Mouse (Mus musculus): ENCODE data around the gene Cacna1c. TPM values are rescaled to one million over a fixed set of nuclear protein-coding genes. Genes with fewer than 3 reads are reported as not detected.

Cacna1c gene
- total and polyA plus RNA-seq, 3 experiments = 36.7 to 97.5 (median 93.5) TPM

DNA sequence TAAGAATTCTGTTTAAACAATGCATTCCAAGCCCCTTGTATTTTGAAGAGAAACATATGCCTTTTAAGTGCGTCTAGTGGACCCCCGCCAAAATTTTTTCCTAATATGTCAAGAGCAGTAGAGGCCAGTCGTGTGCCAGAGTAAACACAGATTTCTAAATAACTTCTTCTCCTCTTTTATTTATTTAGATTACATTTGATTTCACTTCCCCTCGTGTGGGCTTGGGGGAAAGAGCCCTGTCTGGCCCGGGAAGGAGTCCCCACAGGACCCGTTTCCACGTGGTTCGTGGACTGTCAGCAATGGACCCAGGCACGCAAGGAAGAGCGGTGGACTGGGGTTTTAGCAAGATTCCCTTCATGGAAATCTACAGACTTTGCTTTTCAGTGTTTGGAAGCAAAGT, 143.4 kb downstream of the Cacna1c start:
- DNase-seq = no peak

DNA sequence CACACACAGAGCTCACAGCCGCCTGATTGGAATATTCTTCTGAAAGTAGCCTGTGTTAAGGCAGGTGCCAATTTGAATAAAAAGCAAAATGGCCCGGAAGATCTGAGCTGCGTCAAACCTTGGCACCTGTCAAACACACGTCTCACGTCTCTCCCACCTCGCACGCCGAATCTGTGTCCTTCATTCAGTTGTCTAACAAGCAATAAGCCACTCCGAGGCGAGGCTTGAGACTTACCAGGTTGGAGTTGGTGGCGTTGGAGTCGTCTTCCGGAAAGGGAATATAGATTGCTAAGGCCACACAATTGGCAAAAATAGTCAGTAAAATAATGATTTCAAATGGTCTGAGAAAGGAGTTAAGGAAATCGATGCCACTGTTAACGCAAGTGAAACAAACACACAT, 143.9 kb downstream of the Cacna1c start:
- DNase-seq = no peak

DNA sequence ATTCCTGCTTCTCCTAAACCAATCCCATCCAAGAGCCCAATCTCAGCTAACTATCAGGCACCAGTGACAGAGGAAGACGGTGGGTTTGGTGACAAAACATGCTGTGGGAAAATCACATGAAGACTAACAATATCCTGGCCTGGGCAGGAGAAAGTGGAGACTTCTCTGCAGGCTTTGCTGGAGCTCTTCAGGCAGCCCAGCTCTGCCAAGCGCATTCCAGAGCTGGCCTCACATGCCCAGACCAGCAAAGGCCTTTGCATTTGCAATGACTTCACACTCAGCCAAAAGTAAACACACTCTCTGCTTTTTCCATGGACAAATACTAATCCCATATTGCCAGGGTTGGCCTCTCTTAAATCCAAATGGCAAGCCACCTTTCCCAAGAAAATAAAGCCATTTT, 144.5 kb downstream of the Cacna1c start:
- DNase-seq = no peak

GRCm38 (mm10) chr6:119047340-119047739, 148.9 kb downstream of the Cacna1c start:
- no peak for DNase-seq

DNA sequence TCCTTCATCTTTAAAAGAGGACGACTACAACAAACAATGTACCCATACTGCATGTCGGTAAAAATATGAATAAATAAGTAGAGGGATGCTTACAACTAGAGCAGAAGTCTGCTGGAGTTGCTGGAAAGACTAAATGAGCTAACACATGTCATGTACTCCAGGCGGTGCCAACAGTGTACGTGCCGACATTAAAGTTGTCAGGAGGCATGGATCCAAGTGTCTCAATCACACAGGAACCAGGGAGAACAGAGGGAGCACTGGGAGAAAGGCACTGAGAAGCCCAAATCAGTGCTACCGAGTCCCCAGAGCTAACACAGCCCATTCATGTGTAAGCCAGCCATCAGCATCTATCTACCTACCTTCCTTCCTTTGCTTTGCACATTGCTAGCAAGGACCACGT, 150.7 kb downstream of the Cacna1c start:
- no peak for DNase-seq

GRCm38 (mm10) chr6:119044148-119044547, 152.1 kb downstream of the Cacna1c start:
- DNase-seq = no peak

- no peak for DNase-seq
These were observed 153.4 kb downstream of the Cacna1c start for GRCm38 (mm10) chr6:119042803-119043202.

- DNase-seq = peak; percentile 56
These were observed 155.3 kb downstream of the Cacna1c start for GRCm38 (mm10) chr6:119040961-119041360.

DNA sequence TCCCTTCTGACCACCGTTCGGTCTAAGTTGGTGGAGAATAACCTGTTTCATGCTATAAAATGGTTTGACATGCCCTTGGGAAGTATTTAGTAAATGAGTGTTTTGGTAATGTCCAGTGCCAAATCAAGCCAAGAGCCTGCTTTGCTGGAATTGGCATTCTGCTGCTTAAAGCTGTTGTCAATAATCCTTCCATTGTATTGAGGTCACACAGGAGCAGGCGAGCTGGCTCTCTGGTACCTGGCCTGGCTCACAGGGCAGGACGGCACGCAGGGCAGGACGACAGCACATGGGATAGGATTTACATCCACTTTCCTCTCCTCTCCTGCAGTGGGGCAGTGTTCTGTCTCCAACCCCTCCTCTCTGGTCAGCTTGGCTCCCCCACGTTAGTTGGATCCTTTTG, 156.4 kb downstream of the Cacna1c start:
- no peak for DNase-seq

DNA sequence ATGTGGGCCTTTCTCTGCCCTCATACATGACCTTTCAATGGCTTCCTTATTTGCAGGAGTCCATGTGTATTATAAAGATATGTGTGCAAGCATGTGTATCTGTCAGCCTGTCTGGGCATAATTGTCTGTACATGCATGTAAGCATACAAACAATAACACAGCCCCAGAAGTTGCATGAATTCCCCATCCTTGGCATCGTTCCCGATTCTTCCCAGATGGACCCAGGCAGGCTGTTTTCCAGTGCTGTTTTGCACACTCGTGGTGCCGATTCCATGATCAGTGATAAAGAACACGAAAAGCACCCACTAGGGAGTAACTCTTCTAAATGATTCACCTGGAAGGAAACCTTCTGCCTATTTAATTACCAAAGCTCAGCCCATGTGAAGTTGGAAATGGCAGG, 156.9 kb downstream of the Cacna1c start:
- DNase-seq = no peak

- peak; percentile 77 for DNase-seq
These were observed 158.4 kb downstream of the Cacna1c start for GRCm38 (mm10) chr6:119037815-119038214.

GRCm38 (mm10) chr6:119037047-119037446, 159.2 kb downstream of the Cacna1c start:
- DNase-seq = peak; percentile 50

- peak; percentile 66 for DNase-seq
These were observed 160.9 kb downstream of the Cacna1c start for GRCm38 (mm10) chr6:119035361-119035760.

GRCm38 (mm10) chr6:119034947-119035346, 161.3 kb downstream of the Cacna1c start:
- no peak for DNase-seq

DNA sequence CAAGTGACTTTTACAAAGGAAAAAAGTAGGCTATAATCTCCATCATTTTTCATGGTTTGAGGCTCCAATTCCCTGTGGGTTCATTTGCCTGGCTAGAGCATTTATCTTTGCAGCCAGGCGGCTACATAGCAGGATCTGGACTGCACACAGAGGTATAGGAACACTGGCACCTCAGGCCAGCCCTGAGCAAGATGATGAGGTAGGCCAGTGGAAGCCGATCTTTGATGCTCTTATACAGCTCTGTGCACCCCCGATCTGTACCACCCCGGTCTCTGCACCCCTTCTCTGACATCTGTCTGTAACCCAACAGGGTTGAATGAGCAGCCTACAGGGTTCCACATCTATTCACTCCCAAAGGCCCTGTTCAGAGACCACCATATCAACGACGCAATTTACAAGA, 168.3 kb downstream of the Cacna1c start:
- no peak for DNase-seq

DNA sequence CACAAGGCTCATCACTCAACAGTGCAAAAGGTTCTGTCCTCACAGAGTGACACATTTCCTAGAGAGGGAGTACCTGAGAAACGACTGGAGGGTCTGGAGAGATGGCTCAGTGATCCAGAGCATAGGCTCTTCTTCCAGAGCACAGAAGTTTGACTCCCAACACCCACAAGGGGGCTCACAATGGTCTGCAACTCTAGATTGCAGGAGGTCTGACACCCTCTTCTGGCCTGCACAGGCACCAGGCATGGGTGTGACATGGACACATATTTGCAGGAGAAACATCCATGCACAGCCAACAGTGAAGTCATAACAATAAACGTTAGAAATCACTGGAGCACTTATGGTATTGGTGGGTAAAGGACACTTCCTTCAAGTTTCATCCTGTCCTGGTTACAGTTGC, 173.4 kb downstream of the Cacna1c start:
- no peak for DNase-seq

DNA sequence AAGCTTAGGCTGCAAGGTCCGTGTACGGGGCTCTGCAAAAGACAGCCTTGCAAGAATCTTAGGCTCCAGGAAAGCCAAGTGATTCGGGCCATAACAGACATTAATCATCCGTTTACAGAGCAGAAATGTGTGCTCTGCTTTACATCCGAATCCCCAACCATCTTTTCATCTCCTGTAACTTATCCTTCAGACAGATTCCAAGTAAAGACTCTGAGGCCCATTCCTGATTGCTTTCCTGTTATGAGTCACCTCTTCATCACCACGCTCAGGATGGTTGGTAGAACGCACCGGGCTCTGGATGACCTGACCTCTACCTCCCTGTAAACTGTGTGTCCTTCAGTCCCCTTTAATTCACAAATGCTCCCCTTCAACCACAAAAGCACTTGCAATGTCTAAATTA, 175.0 kb downstream of the Cacna1c start:
- no peak for DNase-seq

- DNase-seq = no peak
These were observed 177.3 kb downstream of the Cacna1c start for GRCm38 (mm10) chr6:119018956-119019355.

DNA sequence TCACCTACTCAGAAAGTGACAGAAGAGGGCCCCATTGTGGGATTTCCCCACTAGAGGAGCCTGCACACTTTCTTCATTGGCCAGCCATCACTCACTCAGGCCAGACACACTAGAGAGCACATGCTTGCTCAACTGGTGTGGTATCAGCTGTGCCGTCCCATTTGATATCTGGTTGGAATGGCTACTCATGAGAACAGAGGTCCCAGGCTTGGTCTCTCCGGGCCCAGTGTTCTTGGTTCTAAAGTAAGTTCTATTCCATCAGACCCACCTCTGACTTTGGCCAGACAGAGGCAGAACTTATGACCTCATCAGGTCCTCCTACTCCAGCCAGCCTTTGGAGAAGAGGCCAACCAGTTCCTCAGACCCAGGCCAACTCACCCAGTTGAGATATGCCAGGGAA, 178.0 kb downstream of the Cacna1c start:
- DNase-seq = no peak

GRCm38 (mm10) chr6:119017498-119017897, 178.7 kb downstream of the Cacna1c start:
- no peak for DNase-seq

DNA sequence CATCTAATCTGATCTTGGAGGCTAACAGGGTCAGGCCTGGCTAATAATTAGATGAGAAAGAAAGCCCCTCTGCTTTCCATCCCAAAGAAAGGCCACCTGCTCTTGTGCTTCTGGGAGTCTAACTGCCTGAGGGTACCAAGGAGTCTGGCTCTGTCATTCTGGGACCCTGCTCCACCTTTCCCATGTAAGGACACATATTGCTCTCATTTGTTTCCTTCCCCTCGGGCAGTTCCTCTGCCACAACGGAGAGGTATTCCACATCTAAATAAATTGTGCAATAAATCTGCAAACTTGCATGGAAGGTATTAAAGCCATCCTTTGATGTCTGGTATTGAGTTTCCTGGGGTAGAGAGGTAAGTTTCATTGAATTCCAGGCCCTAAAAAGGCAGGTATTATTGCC, 180.9 kb downstream of the Cacna1c start:
- no peak for DNase-seq

DNA sequence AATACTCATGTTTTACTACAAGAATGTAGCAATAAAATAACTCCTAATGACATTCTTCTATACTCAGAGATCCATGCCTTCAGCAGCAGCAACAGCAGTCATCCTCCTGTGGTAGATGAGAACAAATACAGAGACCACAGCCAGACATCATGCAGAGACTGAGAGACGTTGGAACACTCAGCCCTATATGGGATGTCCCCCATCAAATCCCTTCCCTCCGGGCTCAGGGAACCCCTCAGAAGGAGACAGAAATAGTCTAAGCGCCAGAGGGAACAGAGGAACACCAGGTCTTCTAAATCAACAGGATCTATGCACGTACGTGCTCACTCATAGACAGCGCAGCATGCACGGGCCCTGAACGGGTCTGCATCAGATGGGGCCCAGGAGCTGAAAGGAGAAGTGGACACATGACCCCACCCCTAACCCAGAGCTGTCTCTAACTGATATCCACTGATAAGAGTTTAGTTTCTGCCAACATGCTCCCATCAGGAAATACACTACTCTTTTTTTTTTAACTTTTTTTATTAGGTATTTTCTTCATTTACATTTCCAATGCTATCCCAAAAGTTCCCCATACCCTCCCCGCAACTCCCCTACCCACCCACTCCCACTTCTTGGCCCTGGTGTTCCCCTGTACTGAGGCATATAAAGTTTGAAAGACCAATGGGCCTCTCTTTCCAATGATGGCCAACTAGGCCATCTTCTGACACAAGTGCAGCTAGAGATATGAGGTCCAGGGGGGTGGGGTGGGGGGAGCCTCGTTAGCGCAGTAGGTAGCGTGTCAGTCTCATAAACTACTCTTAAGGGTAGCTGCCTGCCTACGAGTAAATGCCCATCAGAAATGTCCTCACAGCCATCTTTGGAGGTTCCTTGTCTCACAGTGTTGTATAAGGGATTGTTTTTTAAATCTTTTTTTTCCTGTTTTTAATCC, 182.8 kb downstream of the Cacna1c start:
- no peak for DNase-seq

DNA sequence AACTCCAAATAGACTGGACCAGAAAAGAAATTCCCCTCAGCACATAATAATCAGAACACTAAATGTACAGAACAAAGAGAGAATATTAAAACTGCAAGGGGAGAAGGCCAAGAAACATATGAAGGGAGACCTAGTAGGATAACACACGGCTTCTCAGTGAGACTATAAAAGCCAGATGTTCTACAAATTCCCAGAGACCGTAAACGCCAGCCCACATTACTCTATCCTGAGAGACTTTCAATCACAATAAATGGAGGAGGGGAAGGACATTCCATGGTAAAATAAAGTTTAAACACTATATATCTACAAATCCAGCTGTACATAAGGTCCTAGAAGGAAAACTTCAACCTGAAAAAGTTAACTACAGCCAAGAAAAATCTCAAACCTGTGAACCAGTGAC, 185.3 kb downstream of the Cacna1c start:
- no peak for DNase-seq

- DNase-seq = no peak
These were observed 186.7 kb downstream of the Cacna1c start for GRCm38 (mm10) chr6:119009526-119009925.

All from adrenal gland, adult 2 months (tissue).